Mouse (Mus musculus) c-Kit-negative CD71-positive TER-119-positive erythroid progenitor cells, embryonic 14.5 days (primary cell): Measurements from ENCODE around the gene Numa1.
"Not testable (repeated sequence)": the region's sequence is repeated elsewhere in the genome, so short reads cannot be mapped to it uniquely, and the experiment has no call there.

Source experiments
- DNase-seq: peaks from one replicate; pipeline ENCODE4 v3.0.0-alpha.2; 2013; ENCODE audit warnings: low read depth, low spot score

Gene Numa1

GRCm38 (mm10) chr7:101936996-101937395 lies 3.1 kb downstream of the Numa1 start:
- DNase-seq = no peak

GRCm38 (mm10) chr7:101937569-101937968 lies 3.7 kb downstream of the Numa1 start:
- DNase-seq = no peak

- DNase-seq = no peak
Observed at GRCm38 (mm10) chr7:101938348-101938747, 4.4 kb downstream of the Numa1 start.

GRCm38 (mm10) chr7:101939758-101940157 lies 5.8 kb downstream of the Numa1 start:
- DNase-seq = no peak

DNA sequence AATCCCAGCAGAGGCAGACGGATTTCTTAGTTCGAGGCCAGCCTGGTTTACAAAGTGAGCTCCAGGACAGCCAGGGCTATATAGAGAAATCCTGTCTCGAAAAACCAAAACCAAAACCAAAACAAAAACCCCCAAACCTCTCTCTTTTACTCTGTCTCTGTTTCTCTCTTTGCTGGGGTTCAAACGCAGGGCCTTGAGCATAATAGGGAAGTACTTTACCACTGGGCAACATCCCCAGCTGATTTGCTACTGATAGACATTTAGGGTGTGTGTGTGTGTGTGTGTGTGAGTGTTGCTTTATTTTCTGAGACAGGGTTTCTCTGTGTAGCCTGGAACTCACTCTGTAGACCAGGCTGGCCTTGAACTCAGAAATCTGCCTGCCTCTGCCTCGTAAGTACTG lies 15.1 kb downstream of the Numa1 start:
- not testable (repeated sequence) for DNase-seq

GRCm38 (mm10) chr7:101951648-101952047 lies 17.7 kb downstream of the Numa1 start:
- DNase-seq = no peak

DNA sequence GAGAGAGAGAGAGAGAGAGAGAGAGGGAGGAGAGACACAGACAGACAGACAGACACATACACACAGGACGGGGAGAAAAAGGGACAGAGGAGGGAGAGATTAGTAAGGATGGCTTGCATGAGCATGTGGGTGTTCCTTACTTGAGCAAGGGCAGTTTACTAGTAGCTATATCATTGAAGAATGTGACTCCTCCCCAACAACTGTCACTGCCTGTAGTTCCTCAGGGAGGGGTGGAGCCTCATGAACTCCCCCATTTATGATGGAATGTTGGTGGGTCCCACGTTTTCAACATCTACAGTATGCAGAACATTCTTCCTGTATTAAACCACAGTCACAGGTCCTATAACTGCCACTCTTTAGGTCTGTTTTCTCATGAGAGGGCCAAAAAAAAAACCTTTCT lies 18.2 kb downstream of the Numa1 start:
- no peak for DNase-seq

- no peak for DNase-seq
Observed at GRCm38 (mm10) chr7:101954163-101954562, 20.3 kb downstream of the Numa1 start.

GRCm38 (mm10) chr7:101955276-101955675 lies 21.4 kb downstream of the Numa1 start:
- no peak for DNase-seq

- no peak for DNase-seq
Observed at GRCm38 (mm10) chr7:101955862-101956261, 22.0 kb downstream of the Numa1 start.

DNA sequence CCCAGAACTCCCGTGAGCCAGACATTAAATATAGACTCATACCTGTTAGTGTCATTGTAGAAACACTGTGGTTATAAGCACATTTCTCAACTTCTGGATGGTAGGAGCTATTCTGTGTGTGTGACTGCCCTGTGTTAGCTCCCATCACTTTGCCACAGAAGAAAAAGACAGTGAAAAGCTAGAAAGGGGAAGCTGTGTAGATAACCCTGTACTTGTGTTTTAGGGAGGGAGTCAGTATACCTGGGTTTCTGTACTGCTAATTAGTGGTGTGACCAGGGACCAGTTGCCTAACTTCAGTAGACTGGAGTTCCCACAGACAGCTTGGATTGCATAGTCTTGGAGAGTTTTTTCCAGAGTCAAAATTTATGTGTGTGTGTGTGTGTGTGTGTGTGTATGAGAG lies 22.6 kb downstream of the Numa1 start:
- DNase-seq = no peak

- no peak for DNase-seq
Observed at GRCm38 (mm10) chr7:101956911-101957310, 23.0 kb downstream of the Numa1 start.

DNA sequence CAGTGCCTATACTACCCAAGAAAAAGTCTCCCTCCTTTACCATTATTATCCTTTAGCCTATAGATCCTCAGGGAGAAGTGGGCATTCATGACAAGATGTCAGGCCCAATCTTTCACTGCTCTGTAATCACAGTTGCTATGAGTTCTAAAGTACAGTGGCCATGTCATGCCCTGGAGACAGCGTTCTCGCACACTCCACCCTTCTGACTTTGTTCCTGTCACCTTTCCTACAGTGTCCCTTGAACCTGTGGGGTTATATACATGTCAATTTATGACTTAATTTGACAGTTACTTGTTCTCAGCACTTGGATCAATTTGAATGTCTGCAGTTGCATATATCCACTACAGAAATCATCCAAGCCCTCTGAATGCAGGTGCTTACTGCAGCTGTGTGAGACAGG lies 28.9 kb downstream of the Numa1 start:
- no peak for DNase-seq

- no peak for DNase-seq
Observed at GRCm38 (mm10) chr7:101963621-101964020, 29.7 kb downstream of the Numa1 start.

GRCm38 (mm10) chr7:101964551-101964950 lies 30.6 kb downstream of the Numa1 start:
- DNase-seq = no peak

- DNase-seq = peak; percentile 52
Observed at GRCm38 (mm10) chr7:101965606-101966005, 31.7 kb downstream of the Numa1 start.

- DNase-seq = no peak
Observed at GRCm38 (mm10) chr7:101967256-101967655, 33.3 kb downstream of the Numa1 start.

DNA sequence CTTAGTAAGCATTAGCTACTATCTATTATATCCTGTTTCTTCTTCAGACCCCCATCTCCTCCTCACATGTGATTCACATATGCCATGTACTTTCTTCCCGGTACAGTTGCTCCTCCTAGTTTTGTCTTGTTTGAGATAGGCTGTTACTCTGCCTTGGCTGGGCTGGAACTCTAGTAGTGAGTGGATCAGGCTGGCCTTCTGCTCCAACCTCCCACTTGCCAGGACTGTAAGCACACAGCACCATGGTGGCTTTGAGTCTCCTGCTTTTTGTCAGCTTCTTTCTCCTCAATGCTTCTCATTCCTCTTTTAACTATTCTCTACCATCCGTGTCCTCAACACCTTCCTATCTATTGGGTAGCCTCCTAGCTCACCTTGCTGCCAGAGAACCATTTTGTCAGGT lies 34.8 kb downstream of the Numa1 start:
- no peak for DNase-seq

- DNase-seq = peak; percentile 31
Observed at GRCm38 (mm10) chr7:101969694-101970428, 36.0 kb downstream of the Numa1 start.

- no peak for DNase-seq
Observed at GRCm38 (mm10) chr7:101970429-101970775, 36.5 kb downstream of the Numa1 start.

GRCm38 (mm10) chr7:101970821-101971461 lies 37.0 kb downstream of the Numa1 start:
- DNase-seq = no peak

DNA sequence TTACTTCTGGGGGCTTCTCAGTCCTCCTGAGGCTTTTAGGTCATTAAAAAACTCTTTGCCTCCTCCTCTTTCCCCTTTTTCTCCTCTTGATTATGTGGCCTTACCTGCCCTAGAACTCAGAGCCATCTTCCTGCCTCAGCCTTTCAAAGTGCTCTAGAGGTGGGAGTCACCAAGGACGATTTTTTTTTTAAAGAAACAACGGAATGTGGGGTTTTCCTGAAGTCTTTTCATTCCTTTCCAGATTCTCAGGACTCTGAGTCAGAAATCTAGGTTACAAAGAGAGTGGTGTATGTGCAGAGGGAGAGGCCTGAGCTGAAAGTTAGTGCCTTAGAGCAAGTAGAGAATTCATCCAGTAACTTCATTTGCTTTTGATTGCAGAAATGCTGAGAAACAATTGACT lies 37.8 kb downstream of the Numa1 start:
- no peak for DNase-seq

DNA sequence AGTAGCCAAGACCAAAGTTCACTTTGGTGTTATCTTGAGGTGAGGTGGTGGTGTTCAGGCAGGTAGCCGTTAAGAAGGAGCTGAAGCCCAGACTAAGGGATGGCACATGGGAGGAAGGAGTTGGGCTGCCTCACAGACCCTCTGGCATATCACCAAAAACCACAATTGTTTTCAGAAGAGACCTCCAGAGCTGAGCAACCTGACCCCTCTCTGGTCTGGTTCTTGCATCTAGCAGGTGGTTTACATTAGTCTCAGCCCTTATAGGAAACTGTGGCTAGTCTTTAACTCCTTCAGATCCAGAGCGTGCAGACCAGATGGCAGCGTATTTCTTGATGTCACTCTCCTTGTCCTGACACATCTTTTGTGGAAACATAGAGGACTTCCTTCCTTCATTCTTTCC lies 39.8 kb downstream of the Numa1 start:
- no peak for DNase-seq
